ENCODE assay signal across 21 mouse cellular contexts in genomic region chr15:97950240-97950639, GRCm38 (mm10). TPM values are rescaled to one million over a fixed set of nuclear protein-coding genes. Genes with fewer than 3 reads are reported as not detected.
DNase-seq lines count a peak whose midpoint lies in the region; ATAC-seq lines count a peak whose summit lies in the region.
"Had no signal": no experiment of that assay in that cellular context is flagged by ENCODE, and none has a peak within 500 bp of the region (broad histone marks: within the 10 kb centered on the region; RNA-seq: fewer than 3 reads in every experiment).

No protein-coding gene starts in this region.

- DNase-seq in frontal cortex, postnatal 14 days (ENCODE audit: low spot score in 2 of 2): no peak
- DNase-seq in left cerebral cortex, postnatal 25 days (ENCODE audit: low spot score in 2 of 2): peak; percentile 11 to 75
- no peak for DNase-seq in left cerebral cortex, postnatal 4 days
- peak; percentile 23 for DNase-seq in right cerebral cortex, postnatal 25 days
- no peak for DNase-seq in right cerebral cortex, postnatal 10 days (ENCODE audit: low spot score in 2 of 2)
- peak; percentile 48 for DNase-seq in telencephalon, adult 2 months (ENCODE audit: low read depth, low spot score)
- DNase-seq in gastrocnemius, postnatal 10 days: no peak
- DNase-seq: adrenal gland, postnatal 14 days; cerebellum, adult 18-20 months; cerebellum, adult 9-11 months; cerebellum, postnatal 36 days; gastrocnemius, postnatal 25 days; heart, postnatal 10 days; heart, postnatal 4 days had no signal

- intact Hi-C loops in left cerebral cortex, postnatal 25 days (cut with DNase I): no loop called here
- intact Hi-C loops in left cerebral cortex, postnatal 4 days (cut with DNase I): loop anchor here (5.0 to 10.0 kb wide), 2 partner anchors 95 to 233 kb away; no protein-coding TSS in a partner anchor

- ATAC-seq in frontal cortex, adult (ENCODE audit: low TSS enrichment): peak; percentile 73
- ATAC-seq: activated CD4-positive, CD25-positive, alpha-beta regulatory T cell, adult 4 months; forebrain, embryonic 15.5 days; hindbrain, postnatal 0 days; Patski had no signal

RNA-seq across cellular contexts. Expression of gene Tmem106c, which starts 13.8 kb away (rescaled TPM):
- total RNA-seq in left cerebral cortex, postnatal 25 days (2021): 10 to 100 TPM; 22.9 to 24.2 TPM
- total RNA-seq in left cerebral cortex, postnatal 4 days (2021): 10 to 100 TPM; 18.0 to 20.1 TPM
- 10 to 100 TPM; 14.4 to 17.7 TPM for total RNA-seq in gastrocnemius, postnatal 10 days (2021)

RNA-seq across cellular contexts. Expression of gene Vdr, which starts 39.8 kb away (rescaled TPM):
- under 1 TPM; 0.16 to 0.82 TPM for total RNA-seq in left cerebral cortex, postnatal 25 days (2021)
- total RNA-seq in left cerebral cortex, postnatal 4 days (2021): under 1 TPM in 1 of 2 experiments, not detected in 1; 0.08 TPM
- 1 to 10 TPM in 1 of 2 experiments, under 1 TPM in 1; 0.40 to 2.8 TPM for total RNA-seq in gastrocnemius, postnatal 10 days (2021)

RNA-seq across cellular contexts. Expression of gene Col2a1, which starts 54.3 kb away (rescaled TPM):
- total RNA-seq in left cerebral cortex, postnatal 25 days (2021): under 1 TPM; 0.18 to 0.48 TPM
- 1 to 10 TPM; 2.5 to 5.4 TPM for total RNA-seq in left cerebral cortex, postnatal 4 days (2021)
- total RNA-seq in gastrocnemius, postnatal 10 days (2021): 10 to 100 TPM; 33.3 to 33.7 TPM
- total RNA-seq: adrenal gland, adult 18-20 months; adrenal gland, postnatal 14 days; granulocyte monocyte progenitor cell, adult 5-6 weeks had no signal

Comparison
In these comparisons a context has a peak if more than half of its experiments do, and no peak if none do; other contexts are left out.
1. DNase-seq: peak in left cerebral cortex, postnatal 25 days (2 of 2), right cerebral cortex, postnatal 25 days (single experiment) and telencephalon, adult 2 months (single experiment); none in frontal cortex, postnatal 14 days (0 of 2), left cerebral cortex, postnatal 4 days (single experiment), right cerebral cortex, postnatal 10 days (0 of 2) and gastrocnemius, postnatal 10 days (single experiment).
2. RNA of gene Col2a1, which starts 54.3 kb away (total RNA-seq): 33.3 to 33.7 TPM in gastrocnemius, postnatal 10 days; 2.5 to 5.4 TPM in left cerebral cortex, postnatal 4 days and 0.18 to 0.48 TPM in left cerebral cortex, postnatal 25 days; every median in the first group is over 4 times any median in the second.